Mouse (Mus musculus) urinary bladder, postnatal 36 days (tissue): ENCODE results near the gene Hcfc1r1.

Experiments used
- DNase-seq, 2 experiments: peaks; one replicate each; pipeline ENCODE4 v3.0.0; 2022; ENCODE audit warnings: low spot score in 2 of 2, mixed read lengths in 1 of 2

Hcfc1r1 gene

GRCm38 (mm10) chr17:23675127-23675526 lies 1.7 kb downstream of the Hcfc1r1 start:
- DNase-seq = peak; percentile 69 to 78

GRCm38 (mm10) chr17:23675564-23676281 lies 2.3 kb downstream of the Hcfc1r1 start:
- DNase-seq = peak; percentile 75

GRCm38 (mm10) chr17:23676473-23677031 lies 3.2 kb downstream of the Hcfc1r1 start:
- peak in 1 of 2 experiments; percentile 37 for DNase-seq

GRCm38 (mm10) chr17:23677236-23677679 lies 3.9 kb downstream of the Hcfc1r1 start, which contains the start of gene Tnfrsf12a:
Gene Tnfrsf12a, minus strand, starts transcription at chr17:23677468.
- peak; percentile 81 to 87 for DNase-seq

- no peak for DNase-seq
Observed at GRCm38 (mm10) chr17:23679127-23679835, 5.9 kb downstream of the Hcfc1r1 start, which contains the start of gene Cldn6. Gene Cldn6, plus strand, starts transcription at chr17:23679249.

- DNase-seq = no peak
Observed at GRCm38 (mm10) chr17:23680336-23680735, 6.9 kb downstream of the Hcfc1r1 start.

GRCm38 (mm10) chr17:23681086-23681485 lies 7.7 kb downstream of the Hcfc1r1 start:
- DNase-seq = peak in 1 of 2 experiments; percentile 11

- DNase-seq = no peak
Observed at GRCm38 (mm10) chr17:23682092-23682491, 8.7 kb downstream of the Hcfc1r1 start.

- no peak for DNase-seq
Observed at GRCm38 (mm10) chr17:23682530-23682929, 9.1 kb downstream of the Hcfc1r1 start.

GRCm38 (mm10) chr17:23683226-23683625 lies 9.8 kb downstream of the Hcfc1r1 start:
- no peak for DNase-seq

GRCm38 (mm10) chr17:23683856-23684672 lies 10.7 kb downstream of the Hcfc1r1 start, which contains the start of gene Cldn9:
Gene Cldn9, minus strand, starts transcription at chr17:23684026.
- no peak for DNase-seq

- DNase-seq = no peak
Observed at GRCm38 (mm10) chr17:23694491-23694890, 21.1 kb downstream of the Hcfc1r1 start.

- DNase-seq = no peak
Observed at GRCm38 (mm10) chr17:23695801-23696200, 22.4 kb downstream of the Hcfc1r1 start.

GRCm38 (mm10) chr17:23699131-23700077 lies 26.0 kb downstream of the Hcfc1r1 start:
- DNase-seq = peak; percentile 30 to 38

GRCm38 (mm10) chr17:23700079-23700478 lies 26.7 kb downstream of the Hcfc1r1 start:
- DNase-seq = peak; percentile 75 to 91

- no peak for DNase-seq
Observed at GRCm38 (mm10) chr17:23703301-23703700, 29.9 kb downstream of the Hcfc1r1 start.

- no peak for DNase-seq
Observed at GRCm38 (mm10) chr17:23704741-23705140, 31.3 kb downstream of the Hcfc1r1 start.

GRCm38 (mm10) chr17:23705525-23706104 lies 32.2 kb downstream of the Hcfc1r1 start:
- no peak for DNase-seq

- DNase-seq = peak; percentile 61 to 73
Observed at GRCm38 (mm10) chr17:23706212-23706611, 32.8 kb downstream of the Hcfc1r1 start.

- no peak for DNase-seq
Observed at GRCm38 (mm10) chr17:23717003-23717402, 43.6 kb downstream of the Hcfc1r1 start.
